Mouse (Mus musculus): ENCODE results near the gene Slc41a3. TPM values are rescaled to one million over a fixed set of nuclear protein-coding genes. Genes with fewer than 3 reads are reported as not detected.

Gene Slc41a3
- 12.0 and 16.2 TPM in 2 replicates for polyA plus RNA-seq (2012; rRNA removed; ENCODE audit: low replicate concordance)

DNA sequence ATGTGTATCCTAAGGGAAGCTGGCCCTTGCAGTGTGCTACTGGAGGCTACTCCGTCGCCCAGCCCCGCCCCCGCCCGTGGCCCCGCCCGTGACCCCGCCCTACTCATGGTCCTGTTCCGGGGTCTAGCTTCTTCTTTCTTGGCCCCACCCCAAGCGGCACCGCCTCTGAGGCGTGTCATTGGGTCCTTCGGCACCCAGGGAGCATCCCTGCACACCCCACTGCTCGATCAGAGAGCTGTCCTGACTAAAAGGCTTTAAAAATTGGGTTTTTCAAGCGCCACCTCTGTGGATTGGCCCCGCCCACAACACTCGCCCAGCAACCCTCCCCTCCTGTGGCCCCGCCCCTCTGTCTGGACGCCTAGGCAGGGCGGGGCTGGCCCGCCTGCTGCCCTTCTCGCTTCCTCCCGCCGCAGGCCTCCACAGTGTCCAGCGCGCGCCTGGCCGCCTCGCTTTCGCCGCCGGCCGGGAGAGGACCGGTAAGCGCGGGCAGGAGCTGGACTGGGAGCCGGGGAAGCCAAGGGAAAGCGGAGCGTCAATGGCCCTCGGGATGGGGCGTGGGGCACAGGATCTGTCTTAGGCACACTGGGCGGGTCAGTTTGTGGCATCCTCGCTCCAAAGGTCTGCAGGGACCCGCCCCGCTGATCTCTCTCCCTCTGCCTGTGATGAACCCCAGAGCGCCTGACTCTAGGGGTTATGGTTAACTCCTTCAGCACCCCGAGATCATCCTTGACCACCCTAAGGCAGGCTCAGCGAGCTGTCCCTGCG is at the start of gene Slc41a3:
TSS of gene Slc41a3 (plus strand) at position 193 of the 765 bp plus-strand sequence.

Other genes starting within 250 kb of the Slc41a3 start
- gene Zxdc, start 235.2 kb upstream of the Slc41a3 start, polyA plus RNA-seq (2012; rRNA removed; ENCODE audit: low replicate concordance), result 10.9 and 32.8 TPM in 2 replicates
- 1.0 and 2.0 TPM in 2 replicates for gene Cfap100, start 175.9 kb upstream of the Slc41a3 start, polyA plus RNA-seq (2012; rRNA removed; ENCODE audit: low replicate concordance)
- 68.6 and 107 TPM in 2 replicates for gene Klf15, start 142.1 kb upstream of the Slc41a3 start, polyA plus RNA-seq (2012; rRNA removed; ENCODE audit: low replicate concordance)
- gene Aldh1l1, start 118.3 kb upstream of the Slc41a3 start, polyA plus RNA-seq (2012; rRNA removed; ENCODE audit: low replicate concordance), result 69.0 and 168 TPM in 2 replicates

Measured in subcutaneous adipose tissue, adult 2 months (tissue).